Mouse (Mus musculus): ENCODE results near the gene Gorasp1.

Gene Gorasp1

DNA sequence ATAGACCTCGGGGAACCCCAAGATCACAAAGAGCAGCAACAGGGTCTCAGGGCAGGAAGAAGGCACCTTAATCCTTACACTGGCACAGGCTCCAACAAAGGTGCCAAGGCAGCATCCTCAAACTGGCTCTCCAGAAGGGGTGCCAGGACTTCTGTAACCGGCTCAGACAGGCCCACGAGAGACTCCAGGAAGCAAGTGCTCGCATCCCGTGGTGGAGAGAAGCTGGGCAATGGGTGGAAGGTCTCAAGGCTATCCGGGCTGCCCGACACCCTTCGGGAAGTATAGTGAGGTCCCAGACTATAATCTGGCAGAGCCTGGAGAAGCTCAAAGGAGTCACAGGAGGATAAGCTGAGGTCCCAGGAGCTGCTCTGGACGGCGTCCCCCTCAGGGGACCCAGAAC is 34.8 kb upstream of the Gorasp1 start:
- DNase-seq: no peak

DNA sequence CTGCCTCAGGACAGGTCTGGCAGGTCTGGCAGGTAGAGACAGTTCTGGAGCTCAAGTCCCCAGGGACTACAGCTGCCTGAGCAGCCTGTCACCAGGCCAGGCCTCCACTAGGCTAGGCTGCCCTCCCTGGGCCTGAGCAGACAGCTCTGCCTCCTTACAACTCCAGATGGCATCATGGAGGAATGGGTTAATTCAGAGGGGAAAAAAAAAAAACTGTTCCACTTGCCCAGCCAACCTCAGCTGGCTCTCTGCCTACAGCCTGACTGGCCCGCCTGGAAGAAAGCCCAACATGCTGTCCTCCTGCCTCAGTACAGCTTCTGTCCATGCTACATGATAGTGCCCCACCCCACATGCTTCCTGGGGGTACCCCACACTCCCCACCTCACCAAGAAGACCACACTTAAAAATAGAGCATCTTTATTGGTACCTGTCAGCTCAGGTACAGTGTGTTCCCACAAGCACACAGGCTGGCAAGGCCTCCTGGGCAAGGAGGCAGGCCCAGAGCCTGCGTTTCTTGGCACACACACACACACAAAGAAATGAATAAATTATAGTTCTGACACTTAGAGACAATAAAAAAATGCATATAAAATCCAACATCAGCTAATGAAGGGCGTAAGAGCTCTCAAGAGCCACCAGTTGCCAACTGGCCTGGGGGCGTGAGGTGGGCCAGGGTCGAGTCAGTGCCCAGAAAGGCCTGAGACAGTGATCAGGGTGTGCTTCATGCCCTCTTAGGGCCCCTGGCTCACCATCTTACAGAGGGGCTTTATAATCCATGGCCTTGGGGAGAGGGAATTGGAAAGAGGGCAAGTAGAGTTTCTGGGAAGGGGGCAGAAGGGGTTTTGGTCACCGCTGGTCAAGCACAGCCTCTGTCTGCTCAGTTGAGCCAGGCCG is 33.6 kb upstream of the Gorasp1 start:
- no peak for DNase-seq

DNA sequence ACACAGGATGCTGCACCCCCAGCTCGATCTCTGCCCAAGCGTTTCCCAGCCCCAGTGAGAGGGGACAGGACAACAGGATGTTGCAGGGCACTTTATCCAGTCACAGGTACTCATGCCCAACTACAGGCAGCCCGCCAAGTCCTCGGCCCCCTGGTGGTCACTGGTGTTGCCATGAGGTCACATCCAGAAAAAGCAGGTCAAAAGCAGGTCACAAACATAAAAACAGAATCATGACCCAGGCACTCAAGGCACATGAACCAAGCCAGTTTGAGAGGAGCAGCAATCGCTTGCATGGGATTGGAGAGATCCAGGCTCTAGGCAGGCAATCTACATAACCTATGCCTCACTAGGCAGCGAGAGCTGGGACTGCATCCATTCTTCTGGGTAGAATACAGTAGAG is 32.9 kb upstream of the Gorasp1 start:
- peak in 1 of 2 experiments; percentile 50 for DNase-seq

DNA sequence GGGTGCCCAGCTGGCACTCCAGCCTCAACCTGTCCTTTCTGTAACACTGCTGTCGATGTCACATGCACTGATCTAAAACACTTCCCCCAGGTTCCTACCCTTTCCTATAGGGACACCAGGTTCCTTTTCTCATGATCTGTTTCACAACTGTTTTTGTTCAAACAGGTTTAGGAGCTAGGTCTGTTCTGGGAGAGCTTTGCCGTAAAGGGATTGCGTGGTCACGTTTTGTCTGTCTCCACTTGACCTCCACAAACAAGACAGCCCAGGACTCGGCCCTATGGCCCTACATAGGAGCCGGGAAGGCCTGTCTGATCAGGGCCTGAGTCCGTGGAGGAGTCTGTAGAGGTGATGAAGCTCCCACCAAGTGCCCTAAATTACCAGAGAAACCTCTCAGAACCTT is 32.4 kb upstream of the Gorasp1 start:
- no peak for DNase-seq

DNA sequence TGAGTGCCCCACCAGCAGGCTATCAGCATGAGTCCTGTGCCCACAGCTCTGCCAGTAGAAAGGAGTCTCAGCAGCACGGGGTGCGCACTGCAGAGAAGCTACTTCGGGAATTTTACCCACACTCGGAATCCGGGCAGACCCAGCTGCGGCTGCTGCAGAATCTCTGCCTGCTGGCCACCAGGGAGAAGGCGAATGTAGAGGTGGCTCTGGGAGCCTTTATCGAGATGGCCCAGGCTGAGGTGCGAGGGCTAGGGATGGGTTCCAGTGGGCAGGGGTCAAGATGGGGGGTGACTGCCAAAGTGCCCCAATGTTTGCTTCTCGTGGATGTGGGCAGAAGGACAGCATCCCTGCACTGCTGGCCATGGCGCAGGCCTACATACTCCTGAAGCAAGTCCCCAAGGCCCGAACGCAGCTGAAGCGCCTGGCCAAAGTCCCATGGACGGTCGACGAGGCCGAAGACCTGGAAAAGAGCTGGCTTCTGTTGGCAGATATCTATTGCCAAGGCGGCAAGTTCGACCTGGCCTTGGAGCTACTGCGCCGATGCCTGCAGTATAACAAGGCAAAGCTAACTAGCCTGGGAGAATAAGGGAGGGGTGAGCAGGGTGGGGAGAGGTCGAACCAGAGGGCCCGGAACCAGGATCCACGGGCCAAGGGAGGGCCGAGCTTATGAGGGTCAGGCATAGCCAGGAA is 29.0 kb upstream of the Gorasp1 start:
- DNase-seq: no peak

DNA sequence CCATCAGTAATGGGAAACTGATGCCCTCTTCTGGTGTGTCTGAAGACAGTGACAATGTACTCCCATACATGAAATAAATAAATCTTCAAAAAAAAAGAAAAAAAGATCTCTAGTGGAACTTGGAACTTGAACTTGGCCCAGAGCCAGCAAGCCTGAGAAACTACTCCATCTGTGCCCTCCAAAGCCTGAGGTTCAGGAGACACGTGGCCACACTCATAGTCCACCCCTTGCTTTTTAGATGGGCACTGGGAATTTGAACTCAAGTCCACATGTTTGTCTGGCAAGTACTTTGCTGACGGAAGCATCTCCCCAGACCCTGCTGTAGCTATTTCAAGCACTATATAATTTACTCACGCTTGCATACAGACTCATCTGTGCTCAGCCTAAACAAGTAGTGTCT is 27.8 kb upstream of the Gorasp1 start:
- no peak for DNase-seq

DNA sequence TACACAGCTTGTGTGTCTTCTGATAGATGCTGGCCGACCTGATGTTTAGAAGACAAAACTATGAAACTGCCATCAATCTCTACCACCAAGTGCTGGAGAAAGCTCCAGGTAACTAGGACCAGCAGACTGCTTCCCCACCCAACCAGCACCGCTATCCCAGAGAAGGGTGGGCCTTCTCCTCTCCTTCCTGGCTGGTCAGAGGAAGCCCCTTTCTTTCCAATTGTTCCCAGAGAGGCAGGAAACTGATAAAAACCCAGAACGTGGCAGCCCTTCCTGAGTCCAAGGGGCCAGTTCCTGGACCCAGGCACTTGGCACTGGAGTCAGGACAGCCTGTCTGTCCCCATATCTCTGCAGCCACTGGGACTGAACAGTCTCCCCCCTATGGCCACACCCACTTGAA is 26.8 kb upstream of the Gorasp1 start:
- DNase-seq: no peak

DNA sequence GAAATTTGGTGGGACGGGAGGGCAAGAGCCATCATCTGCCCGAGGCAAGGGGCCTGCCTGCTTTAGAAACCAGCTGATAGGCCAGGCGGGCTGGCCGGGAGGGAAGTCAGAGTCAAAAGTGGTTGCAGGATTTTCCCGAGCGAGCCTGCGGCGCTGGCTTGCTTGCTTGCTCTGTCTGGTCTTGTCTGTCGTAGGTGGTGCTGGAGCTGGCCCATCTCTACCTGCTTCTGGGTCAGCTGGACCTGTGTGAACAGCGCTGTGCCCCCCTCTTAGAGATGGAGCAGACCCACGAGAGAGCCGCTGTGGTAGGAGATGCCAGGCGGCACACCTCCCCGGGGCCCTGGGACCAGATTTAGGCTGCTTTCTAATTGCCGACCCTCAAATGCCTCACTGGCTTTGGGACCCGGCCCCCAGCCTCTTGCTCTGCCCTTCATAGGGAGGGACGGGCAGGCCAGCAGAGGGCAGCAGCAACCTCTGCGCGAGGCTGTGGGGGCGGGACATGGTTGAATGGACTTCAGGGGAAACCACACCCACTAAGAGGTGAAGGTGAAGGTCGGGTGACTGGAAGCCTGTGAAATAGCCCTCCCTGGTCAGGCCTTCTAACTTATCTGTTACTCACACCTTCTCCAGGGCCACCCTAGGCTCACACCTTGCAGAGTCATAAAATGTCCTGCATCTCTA is 25.8 kb upstream of the Gorasp1 start:
- peak; percentile 71 to 79 for DNase-seq

DNA sequence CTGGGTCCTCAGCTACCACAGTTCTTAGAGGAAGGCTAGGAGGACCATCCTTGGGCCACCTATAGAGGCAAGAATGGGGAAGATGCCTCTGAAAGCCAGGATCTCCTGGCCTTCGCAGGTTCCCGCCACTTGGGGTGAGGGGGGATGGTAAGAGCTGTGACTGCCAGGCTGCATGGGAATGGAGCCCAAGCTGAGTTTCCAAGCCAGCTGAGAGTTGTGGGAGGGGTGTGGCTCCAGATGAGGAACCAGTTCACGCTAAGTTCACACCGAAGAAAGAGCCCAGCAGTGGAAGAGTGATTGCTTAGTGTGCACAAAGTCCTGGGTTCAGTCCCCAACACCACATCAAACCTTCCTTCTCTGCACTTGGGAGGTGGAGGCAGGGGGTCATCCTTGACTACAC is 24.9 kb upstream of the Gorasp1 start:
- no peak for DNase-seq

DNA sequence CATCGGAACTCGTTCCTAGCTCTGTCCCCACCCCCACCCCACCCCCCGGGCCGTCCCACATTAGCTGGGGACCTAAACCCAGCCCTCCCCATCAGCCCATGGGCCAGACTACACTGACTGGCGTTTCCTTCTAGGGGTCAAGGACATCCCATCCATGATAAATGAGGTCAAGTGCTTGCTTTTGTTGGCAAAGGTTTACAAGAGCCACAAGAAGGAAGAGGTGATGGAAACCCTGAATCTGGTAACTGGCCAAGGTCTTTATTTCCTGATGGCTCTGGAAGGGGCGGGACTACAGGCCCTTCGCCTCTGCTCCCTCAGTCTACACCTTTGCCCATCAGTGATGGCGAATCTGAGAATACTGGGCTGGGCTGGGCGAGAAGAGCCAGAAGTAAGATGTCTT is 21.5 kb upstream of the Gorasp1 start:
- no peak for DNase-seq

DNA sequence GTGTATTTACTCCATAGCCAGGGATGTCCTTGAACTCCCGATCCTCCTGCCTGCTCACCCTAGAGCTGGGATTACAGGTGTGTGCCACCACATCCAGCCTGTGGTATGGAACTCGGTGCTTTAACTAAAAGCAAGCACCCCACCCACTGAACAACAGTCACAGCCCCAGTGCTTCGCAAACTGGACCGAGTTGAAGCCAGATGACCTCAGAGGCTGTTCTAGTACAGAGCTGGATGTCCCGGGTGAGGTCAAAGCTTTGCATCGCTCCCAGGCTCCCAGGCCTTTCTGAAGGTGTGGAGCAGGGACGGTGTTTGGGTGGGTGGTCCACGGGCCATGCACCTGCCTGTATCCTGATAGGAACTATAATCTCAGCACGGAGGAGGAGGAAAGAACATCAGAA is 14.0 kb upstream of the Gorasp1 start:
- no peak for DNase-seq

DNA sequence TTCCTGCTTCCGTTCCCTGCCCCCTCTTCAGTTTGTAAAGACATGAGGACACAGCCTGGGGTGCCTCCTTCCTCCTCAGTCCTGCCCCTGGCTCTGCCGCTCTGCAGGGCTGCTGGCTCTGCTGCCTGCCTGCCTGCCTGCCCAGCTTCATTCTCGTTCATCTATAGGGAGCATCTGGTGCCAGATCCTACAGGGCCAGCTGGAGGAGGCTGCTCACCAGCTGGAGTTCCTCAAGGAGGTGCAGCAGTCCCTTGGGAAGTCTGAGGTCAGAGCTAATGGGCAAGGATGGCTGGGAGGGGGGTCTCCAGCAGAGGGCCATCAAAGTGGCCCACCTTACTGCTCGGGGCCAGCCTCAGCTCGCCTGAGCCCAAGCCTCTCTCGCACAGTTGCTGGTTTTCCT is 13.1 kb upstream of the Gorasp1 start:
- DNase-seq: no peak

DNA sequence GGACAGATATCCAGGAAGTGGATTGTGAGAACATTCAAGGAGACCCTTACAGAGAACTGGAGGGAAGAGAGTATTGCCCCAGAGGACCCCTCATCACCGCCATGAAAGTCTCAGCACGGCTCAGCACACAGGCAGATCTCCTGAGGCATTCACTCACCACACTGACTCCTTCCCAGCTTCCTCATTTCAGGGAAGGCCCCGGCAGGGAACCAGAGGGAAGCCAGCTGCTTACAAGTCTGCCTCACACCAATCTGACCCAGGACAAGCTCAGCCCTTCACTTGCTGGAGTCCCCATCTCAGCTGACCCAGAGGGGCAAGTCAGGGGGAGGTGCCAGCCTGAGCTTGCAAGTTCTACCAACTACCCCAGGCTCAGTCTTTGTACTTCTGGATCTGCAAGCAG is 11.4 kb upstream of the Gorasp1 start:
- no peak for DNase-seq

DNA sequence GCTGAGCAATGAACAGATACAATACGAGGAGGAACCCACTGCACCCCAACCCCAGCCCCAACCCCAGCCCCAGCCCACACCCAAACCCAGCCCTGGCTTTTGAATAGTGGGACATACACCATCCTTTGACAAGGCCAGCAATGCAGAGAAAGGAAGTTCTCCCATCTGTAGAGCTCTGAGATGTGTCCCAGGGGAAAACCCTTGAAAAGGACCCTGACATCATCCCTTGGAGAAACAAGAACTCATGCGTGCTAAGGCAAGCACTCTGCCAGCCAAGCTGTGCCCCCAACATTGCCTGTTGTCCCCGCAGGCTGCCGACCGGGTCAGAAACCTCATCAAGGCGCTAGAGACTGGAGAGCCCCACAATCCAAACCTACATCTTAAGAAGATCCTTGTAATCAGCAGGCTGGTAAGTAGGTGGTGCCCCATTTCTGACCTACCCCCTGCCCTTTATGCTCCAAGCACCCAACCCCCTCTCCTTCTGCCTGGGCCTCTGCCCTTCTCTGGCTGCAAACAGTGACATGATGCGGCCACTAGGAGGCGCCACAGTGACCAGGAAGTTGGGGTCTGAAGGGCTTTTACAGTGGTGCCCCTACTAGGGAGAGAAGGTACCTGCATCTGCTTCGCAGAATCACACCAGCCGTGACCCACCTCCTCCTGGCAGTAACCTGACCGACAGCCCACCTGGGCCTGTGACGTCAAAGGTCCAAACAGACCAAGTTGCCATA is 8.0 kb upstream of the Gorasp1 start:
- DNase-seq: peak in 1 of 2 experiments; percentile 38

DNA sequence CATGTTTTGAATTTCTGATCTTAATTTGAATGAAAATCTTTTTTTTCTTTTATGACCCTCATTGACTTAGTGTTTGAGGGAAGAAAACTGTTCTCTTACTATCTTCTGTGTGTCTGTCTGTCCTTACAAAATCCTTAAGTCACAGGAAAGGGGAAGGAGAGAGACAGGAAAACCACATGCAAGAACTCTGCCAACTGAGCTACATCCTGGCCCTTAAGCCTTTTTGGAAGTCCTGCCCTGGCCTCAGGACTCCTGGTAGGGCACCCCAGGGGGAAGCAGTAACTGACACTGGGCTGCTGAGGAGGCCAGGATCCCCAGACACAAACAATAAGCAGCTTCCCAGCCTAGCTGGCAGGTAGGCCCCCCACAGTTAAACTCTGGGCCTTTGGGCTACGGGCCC is 6.0 kb upstream of the Gorasp1 start:
- DNase-seq: no peak

DNA sequence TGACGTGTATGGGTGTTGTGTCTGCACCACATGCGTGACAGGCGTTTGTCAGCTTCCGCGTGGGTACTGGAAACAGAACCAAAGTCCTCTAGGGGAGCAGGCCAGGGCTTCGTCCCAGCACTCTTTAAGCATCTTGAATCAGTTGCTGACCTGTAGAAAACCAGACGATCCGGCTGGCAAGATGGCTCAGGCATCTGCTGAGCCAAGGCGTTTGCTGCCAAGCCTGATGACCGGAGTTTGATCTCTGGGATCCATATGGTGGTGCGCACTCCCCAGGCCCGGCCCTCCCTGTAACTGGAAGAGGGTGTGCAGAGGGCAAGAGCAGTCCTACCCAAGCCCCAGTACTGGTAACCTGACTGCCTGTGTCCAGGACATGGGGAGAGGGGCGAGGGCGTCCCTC is 4.5 kb upstream of the Gorasp1 start:
- no peak for DNase-seq

DNA sequence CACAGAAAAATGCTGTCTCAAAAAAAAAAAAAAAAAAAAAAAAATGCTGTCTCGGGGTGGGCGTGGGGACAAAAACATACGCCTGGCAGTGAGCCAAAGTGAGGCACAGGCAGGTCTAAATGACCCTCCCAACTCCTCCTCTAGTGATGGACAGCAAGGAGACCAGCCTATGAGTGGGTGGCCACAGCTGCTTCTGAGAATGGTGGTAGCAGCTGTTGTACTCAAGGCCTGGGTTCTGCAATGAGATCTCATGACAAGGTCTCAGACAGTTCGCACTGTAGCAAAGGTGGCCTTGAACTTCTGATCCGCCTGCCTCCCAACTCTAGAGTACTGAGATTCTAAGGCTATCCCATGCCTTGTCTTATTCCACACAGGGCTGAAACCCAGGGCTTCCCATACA is 4.0 kb upstream of the Gorasp1 start:
- no peak for DNase-seq

DNA sequence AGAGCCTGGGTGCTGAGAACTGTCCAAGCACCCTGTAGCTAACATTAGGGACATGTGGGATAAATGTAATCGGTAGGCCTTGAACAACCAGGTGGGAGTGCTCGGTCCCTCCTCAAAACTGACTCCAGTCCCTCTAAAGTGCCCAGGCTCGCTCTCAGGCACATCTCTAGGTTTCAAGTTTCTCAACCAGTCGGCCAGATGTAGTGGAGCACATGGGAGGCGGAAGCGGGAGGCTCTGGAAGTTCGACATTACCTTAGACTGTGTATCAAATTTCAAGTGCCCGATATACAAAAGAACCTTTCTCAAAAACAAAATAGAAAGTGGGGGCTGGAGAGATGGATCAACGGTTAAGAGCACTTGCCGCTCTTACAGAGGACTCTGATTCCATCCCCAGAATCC is 2.3 kb upstream of the Gorasp1 start:
- no peak for DNase-seq

DNA sequence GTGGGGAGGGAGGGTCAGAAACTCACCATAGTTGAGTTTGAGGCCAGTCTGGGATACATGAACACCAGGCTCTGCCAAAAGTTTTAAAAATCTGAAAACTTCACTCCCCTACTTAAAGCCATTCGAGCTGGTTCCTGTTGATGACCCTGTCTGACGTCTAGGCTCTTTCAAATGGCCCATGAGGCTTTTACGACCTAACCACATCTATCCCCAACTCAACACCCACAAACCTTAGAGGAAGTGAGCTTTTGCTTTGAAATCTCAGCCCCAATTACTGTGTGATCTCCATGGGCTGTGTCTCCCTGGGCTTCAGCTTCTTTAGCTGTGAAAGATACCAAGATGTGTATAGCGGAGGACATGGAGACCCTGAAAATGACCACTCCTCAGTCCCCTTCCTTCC is 1.1 kb upstream of the Gorasp1 start:
- DNase-seq: no peak

DNA sequence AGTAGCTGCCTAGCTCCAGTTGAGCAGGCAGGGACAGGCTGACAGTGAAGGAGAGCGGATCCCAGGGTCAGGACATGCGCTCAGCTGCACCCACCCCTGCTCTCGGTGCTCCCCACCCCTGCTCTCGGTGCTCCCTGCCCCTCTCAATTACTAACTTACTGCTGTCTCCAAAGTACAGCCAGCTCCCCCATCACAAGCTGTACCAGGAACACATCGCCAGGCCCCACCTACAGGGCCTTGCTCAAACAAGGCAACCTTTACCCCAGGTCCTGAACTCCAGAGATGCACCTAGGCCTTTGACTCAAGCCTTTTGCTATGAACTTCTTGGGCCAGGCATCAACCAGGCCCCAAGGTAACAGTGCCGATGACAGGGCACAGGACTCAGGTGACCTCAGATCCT is 3.7 kb downstream of the Gorasp1 start:
- no peak for DNase-seq

DNA sequence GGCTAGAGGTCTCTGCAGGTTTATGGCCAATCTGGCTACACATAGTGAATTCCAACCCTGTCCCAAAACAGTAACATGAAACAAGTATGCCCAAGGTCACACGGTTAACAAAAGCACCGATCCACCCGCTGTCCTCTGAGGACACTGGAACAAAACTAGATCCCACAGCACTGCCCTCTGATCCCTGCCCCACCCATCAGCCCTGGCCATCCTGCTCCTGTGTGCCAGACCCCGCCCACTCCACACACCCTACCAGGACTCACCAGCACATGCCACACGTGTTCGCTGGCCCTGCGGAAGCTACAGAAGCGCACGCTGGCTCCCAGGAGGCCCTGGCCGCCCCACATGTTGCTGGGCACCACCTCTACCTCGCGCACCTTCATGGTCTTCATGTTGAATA is 5.0 kb downstream of the Gorasp1 start:
- DNase-seq: no peak

DNA sequence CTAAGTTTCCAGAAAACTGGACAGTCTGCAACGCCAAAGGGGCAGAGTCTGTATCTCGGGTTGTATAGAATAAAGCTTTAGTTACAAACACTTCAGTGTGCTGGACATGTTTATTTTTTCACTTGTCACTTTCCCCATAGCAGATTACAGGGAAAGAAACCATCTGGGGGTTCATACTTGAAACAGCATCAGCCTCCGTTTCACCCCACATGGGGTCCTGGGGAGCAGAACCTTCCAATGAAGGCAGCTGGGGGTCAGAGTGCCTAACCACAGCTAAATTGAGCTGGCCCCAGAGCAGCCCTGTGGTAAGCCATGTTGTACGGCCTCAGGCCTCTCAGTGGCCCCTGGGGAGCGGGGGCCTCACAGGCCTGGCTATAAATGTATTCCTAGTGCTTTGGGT is 10.9 kb downstream of the Gorasp1 start:
- no peak for DNase-seq

DNA sequence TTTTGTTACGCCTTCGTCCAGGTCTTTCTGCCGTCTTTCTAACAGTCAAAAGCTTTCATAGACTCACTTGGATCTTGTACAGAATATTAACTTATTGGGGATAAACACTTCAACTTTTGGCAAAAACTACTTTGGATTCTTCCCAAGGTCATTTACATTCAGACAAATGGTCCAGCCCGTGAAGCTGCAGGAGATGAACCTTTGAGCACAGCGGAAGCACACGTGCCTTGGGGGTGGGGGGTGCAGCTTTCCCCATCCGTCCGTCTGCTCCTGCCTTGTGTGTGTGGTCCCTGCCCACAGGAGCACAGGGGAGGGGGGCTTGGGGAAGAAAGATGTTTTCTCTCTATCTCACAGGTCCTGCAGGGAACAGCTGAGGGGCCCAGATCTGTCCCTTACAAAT is 11.6 kb downstream of the Gorasp1 start:
- no peak for DNase-seq

All from spleen, adult 18-20 months (tissue).